Mouse (Mus musculus) gastrocnemius, postnatal 10 days (tissue): ENCODE data around the gene Pip5k1c. TPM values are rescaled to one million over a fixed set of nuclear protein-coding genes. Genes with fewer than 3 reads are reported as not detected.

Source experiments
- DNase-seq: peaks from one replicate; pipeline ENCODE4 v3.0.0; 2021; ENCODE audit warnings: mixed read lengths
- total RNA-seq, 2 experiments: library from RNA; stranded (reverse); gene quantifications; 2 replicates each; pipeline ENCODE4 v1.2.3; 2021

Gene Pip5k1c
- total RNA-seq, 2 experiments from 2014 or later, result 24.0 to 30.8 TPM

- DNase-seq, result no peak
Observed at GRCm38 (mm10) chr10:81349961-81350350, 57.2 kb downstream of the Pip5k1c start.

GRCm38 (mm10) chr10:81350351-81351063 lies 57.7 kb downstream of the Pip5k1c start, which contains the start of gene Hmg20b:
Gene Hmg20b (minus strand): TSS chr10:81350480.
- peak; percentile 98 for DNase-seq

GRCm38 (mm10) chr10:81351678-81352291 lies 59.0 kb downstream of the Pip5k1c start:
- DNase-seq, result no peak

GRCm38 (mm10) chr10:81354738-81355477 lies 62.1 kb downstream of the Pip5k1c start:
- no peak for DNase-seq

GRCm38 (mm10) chr10:81355533-81355932 lies 62.8 kb downstream of the Pip5k1c start:
- DNase-seq, result no peak

GRCm38 (mm10) chr10:81356352-81356990 lies 63.7 kb downstream of the Pip5k1c start:
- no peak for DNase-seq

- DNase-seq, result peak; percentile 95
Observed at GRCm38 (mm10) chr10:81356991-81357844, 64.5 kb downstream of the Pip5k1c start, which contains the start of gene Mfsd12. Gene Mfsd12 (plus strand): TSS chr10:81357491.

GRCm38 (mm10) chr10:81358209-81358608 lies 65.4 kb downstream of the Pip5k1c start:
- DNase-seq, result no peak

- DNase-seq, result no peak
Observed at GRCm38 (mm10) chr10:81358841-81359240, 66.1 kb downstream of the Pip5k1c start.

- DNase-seq, result no peak
Observed at GRCm38 (mm10) chr10:81360721-81361120, 68.0 kb downstream of the Pip5k1c start.

- no peak for DNase-seq
Observed at GRCm38 (mm10) chr10:81362336-81362949, 69.7 kb downstream of the Pip5k1c start.

GRCm38 (mm10) chr10:81363436-81364346 lies 70.9 kb downstream of the Pip5k1c start:
- no peak for DNase-seq

GRCm38 (mm10) chr10:81364666-81365065 lies 71.9 kb downstream of the Pip5k1c start:
- DNase-seq, result peak; percentile 49

GRCm38 (mm10) chr10:81365073-81365472 lies 72.3 kb downstream of the Pip5k1c start:
- no peak for DNase-seq

GRCm38 (mm10) chr10:81365672-81366476 lies 73.1 kb downstream of the Pip5k1c start, which contains the start of gene 4930404N11Rik:
Gene 4930404N11Rik (minus strand): TSS chr10:81365816.
- DNase-seq, result no peak

GRCm38 (mm10) chr10:81366477-81367206 lies 73.9 kb downstream of the Pip5k1c start:
- no peak for DNase-seq

- DNase-seq, result no peak
Observed at GRCm38 (mm10) chr10:81367207-81367495, 74.4 kb downstream of the Pip5k1c start.
